Mouse (Mus musculus) c-Kit-positive CD71-positive TER-119-negative erythroid progenitor cells, embryonic 14.5 days (primary cell): ENCODE measurements at regions not wholly inside any gene's neighbourhood (a gene's known extent, or its start where the extent isn't known, plus 50 kb on each side); places are given as distances from the start of the nearest gene placed in this dataset.

Source experiments
- DNase-seq: peaks from one replicate; pipeline ENCODE4 v3.0.0-alpha.2; 2013; ENCODE audit warnings: low read depth

- DNase-seq: no peak
Observed at GRCm38 (mm10) chr10:67729271-67729670, 180.5 kb upstream of the Ado start.

GRCm38 (mm10) chr10:67727580-67727979 lies 178.8 kb upstream of the Ado start:
- no peak for DNase-seq

DNA sequence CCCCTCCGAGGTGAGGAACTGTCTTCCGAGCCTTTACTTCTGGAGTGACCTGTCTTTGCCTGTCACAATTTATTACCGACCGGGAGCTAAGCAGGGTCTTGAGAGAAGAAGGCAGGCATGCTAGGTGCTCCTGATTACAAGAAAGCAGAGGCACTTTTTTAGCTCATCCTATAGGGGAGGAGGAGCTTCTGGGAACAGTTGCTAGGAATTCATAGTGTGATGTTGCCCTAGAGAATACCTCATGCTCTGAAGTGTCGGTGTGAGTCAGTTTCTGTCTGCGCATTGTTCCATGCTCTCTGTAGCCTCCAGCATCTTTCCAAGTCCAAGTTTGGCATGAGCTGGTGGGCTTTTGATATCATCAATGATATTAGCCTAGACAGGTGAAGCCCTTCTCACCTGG lies 178.0 kb upstream of the Ado start:
- no peak for DNase-seq

DNA sequence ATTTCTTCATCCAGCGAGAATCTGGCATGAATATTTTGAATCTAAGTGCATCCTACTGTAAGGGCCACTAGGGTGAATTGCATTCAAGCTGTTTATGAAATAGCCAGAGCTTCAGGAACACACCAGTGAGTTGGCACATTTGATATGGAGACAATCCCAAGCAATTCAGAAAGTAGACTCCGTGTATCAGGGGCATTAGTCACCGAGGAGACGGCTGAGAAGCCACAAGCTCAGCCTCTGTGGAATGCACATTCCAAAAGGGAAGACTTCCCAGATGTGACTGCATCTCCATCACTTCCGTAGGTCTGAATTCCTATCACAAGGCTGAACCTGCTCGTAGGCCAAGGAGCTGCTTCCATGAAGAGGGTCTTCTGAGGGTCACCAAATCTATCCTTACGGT lies 177.6 kb upstream of the Ado start:
- DNase-seq: no peak

DNA sequence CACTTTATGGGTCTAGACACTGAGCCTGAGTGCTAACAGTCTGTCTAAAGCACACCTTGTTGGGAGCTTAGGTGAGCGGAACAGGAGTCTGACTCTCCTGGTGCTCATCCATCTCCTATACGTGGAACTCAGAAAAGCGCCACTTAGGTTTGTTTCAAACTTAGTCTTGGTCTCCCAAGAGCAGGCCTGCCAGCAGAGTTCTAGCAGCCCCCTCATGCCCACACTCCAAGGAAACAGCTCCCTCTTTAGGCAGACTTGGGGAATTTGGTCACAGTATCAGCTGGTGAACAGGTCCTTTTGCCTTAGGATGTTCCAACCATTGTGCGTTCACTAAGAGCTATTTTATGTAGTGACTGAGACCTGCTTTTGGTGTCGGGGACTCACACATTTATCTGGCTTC lies 173.0 kb upstream of the Ado start:
- no peak for DNase-seq

DNA sequence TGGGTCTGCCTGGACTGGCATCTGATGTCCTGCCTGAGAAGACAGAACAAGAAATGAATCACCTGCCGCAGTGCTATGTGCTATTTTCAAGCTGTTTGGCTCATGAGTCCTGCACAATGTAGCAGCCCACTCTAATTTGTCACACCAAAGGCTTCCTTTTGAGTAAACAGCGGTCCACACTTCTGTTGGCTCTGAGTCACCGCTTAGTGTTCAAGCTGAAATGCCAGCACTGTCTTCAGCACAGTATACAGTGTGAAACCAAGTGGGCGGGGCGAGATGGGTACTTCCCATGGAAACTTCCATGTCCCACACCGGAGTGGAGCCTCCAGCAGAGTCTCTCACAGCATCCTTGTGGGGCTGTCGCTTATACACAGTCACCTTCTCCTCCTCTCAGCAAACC lies 168.8 kb upstream of the Ado start:
- DNase-seq: no peak

- DNase-seq: no peak
Observed at GRCm38 (mm10) chr10:67715046-67715445, 166.3 kb upstream of the Ado start.

DNA sequence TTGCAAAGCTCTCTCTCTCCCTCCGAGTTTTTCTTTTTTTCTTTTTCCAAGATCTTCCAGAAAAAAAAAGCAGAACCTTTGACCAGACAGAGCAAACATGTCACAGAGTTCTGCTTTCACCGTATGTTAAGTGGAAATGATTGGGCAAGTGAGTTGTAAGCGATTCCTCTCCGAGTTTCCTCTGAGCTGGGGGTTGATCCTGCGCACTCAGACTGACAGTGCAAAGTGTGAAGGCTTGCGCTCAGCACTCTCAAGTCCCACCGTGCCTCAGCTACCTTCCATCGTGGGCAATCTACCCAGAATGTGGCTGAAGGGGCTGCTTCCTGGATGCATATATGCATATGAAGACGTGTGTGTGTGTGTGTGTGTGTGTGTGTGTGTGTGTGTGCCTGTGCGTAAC lies 164.3 kb upstream of the Ado start:
- no peak for DNase-seq

DNA sequence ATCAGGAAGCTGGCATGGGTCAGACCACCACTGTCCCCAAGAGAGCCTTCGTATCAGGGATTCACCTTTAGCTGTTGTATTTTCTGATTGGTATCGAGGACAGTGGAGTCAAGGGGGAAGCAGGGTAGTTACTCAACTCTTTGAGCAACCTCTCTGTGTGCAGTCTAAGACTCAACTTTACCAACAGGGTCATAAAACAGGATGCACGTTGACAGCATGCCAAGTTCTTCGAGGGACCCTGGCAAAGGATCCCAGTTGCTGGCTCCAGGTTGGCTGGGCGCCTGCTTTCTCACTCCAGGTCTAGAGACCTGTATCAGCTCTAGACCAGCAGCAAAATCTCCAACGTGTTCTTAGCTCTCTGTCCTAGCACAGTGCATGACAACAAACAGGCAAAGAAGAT lies 163.9 kb upstream of the Ado start:
- DNase-seq: no peak

- DNase-seq: no peak
Observed at GRCm38 (mm10) chr10:67711961-67712360, 163.2 kb upstream of the Ado start.

GRCm38 (mm10) chr10:67706436-67706835 lies 157.7 kb upstream of the Ado start:
- DNase-seq: no peak

- DNase-seq: no peak
Observed at GRCm38 (mm10) chr10:67702783-67703455, 154.2 kb upstream of the Ado start.

- no peak for DNase-seq
Observed at GRCm38 (mm10) chr10:67697401-67698195, 148.8 kb upstream of the Ado start.

DNA sequence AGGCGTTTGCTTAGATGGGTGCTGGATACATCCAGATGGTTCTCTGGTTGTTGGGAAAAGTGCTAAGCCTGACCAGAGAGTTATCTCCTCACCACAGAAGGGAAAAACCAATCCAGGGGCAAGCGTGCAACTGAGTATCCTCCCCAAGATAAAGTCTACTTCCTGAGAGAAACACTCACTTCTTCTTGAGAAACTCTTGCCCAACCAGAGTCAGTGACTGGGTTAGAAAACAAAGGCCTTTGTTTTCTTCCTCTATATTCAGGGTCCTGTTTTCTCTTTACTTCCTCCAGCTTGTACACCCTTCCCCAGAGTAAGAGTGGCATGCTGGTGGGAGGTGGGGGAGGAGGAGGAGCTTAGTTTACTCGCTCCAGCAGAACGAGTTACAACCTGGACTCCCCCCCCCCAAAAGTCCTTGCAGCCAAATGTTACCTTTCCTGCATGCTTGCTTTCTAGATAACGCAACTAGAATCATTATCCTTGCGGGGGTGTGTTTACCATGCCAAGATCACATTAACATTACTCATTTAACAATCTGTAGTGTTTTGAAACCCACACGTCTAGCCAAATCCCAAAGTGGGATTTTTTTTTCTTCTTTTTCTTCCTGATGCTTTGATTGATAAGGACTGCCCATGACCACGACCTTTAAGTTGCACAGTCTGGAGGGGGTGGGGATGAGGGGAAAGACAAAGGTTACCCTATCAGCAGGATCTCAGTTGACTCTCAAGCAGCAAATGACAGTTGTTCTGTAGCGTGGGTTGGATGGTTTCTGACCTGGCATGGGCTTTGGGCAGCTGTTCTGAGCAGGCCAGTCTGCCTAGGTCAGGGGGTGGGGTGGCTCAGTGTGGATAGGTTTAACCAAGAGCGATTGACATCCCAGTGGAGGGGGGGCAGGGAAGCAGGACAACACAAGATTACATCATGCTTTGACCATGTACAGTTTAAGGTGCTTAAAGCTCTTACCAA lies 147.4 kb upstream of the Ado start:
- DNase-seq: no peak

DNA sequence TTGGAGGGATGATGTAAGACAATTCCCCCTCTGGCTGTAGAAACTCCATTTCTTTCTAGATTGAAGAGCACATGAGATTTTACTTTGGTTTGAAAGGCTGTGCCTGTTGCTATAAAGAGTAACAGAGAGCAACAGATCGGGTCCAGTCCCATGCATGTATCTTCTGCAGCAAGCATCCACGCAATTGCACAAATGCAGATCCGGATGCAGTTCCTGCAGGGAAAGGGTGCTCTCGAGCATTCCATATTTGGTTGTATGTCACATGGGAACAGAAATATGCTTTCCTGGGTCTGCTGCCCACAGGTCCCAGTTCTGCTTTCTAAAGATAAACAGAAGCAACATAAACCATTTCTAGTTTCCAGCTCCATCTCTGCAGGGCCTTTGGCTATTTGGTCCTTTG lies 146.0 kb upstream of the Ado start:
- no peak for DNase-seq

- no peak for DNase-seq
Observed at GRCm38 (mm10) chr10:67693586-67693985, 144.8 kb upstream of the Ado start.

DNA sequence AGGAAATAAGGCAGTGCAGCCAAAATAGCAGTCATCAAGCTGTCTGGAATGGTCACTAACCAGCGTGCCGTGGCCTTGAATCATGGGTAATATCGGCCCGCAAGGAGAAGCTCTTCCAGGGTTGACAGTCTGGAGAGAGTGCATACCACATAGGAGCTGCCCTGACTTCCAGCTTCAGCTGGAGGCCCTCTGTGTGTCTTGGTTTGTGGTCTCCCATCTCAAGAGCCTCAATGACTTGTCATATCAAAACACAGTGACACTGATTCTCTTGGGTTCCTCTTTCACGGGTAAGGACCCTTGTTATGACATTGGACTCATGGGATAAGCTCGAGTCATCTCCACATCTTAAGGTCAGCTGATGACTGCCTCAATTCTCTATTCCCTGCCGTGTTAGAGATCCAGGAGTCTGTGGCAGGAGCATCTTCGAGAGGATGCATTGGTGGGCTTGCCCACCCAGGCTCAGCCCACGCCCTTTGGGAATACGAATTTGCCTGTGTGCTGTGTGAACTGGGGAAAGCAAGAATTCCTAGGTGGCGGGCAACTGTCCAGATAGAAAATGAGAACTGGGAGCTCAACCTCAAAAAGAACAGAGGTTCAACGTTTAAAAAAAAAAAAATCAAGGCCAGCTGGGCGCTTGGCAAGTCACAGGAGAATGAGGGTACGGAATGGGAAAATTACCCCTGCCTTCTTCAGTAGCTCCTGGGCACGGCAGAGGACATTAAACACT lies 141.4 kb upstream of the Ado start:
- DNase-seq: no peak

GRCm38 (mm10) chr10:67679382-67679781 lies 130.6 kb upstream of the Ado start:
- no peak for DNase-seq

- no peak for DNase-seq
Observed at GRCm38 (mm10) chr10:67673450-67673849, 124.7 kb upstream of the Ado start.

DNA sequence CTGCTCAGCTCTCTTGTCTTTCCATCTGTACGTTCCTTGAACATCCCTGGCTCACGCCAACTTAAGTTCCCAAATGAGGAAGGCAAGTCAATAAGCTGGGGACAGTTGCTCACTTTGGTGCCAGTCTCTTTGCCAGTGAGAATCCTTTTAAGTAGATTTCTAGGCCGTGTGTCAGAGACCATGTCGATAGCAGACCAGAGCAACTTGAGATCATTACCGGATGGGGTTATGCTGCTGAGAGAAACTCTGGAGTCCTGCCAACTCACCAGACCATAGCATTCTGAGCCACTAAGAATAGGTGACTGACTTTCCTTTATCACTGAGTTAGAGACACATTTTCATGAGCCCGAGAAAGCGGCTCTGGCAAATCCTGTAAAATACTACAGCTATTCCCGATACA lies 123.5 kb upstream of the Ado start:
- no peak for DNase-seq

DNA sequence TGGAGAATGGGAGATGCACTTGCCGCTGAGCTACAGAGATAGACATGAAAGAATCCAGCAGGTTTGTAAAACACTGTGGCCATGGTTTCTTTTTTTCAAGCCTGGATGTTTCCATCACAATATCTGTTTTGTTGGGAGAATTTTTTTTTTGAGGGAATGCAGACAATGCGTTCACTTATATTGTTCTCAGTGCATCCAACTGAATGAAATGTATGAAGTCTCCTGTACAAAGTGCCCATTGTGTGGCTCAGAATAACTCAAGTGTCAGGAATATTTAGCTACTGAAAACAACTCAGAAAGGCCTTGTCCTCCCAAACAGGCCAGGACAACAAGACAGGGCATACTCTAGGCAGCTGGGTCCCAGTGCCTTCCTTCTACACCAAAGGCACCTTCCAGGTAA lies 120.3 kb upstream of the Ado start:
- no peak for DNase-seq

DNA sequence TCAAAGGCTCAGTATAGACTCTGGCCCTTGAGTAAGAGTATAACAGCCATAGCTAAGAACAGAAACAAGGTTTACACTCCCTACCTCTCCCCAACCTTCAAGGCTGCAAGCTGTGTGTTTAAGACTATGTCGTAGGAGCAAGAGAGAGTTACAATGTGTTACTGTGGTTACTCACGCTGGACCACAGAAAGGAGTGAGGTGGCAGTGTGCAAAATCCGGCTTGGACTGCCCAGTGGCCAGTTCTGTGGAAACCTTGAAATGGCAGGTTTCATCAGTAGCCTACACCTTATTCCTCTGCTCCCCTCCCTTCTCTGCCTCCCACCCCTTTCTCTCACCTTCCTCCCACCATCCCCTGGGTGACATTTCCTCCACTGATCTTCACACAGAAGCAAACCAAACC lies 114.3 kb upstream of the Ado start:
- no peak for DNase-seq
